Mouse (Mus musculus) liver, adult 2 months (tissue): ENCODE measurements at regions not wholly inside any gene's neighbourhood (a gene's known extent, or its start where the extent isn't known, plus 50 kb on each side); places are given as distances from the start of the nearest gene placed in this dataset.

Experiments
- DNase-seq: peaks from one replicate; pipeline ENCODE4 v3.0.0-alpha.2; 2011; ENCODE audit warnings: low read depth, low spot score; ENCODE audit errors: extremely low read depth
- H3K27ac ChIP-seq: fragments of 200-500 bp; replicated peaks from 2 replicates; pipeline ENCODE4 v1.5.1; 2012; ENCODE audit warnings: low read depth, mild to moderate bottlenecking, control low read depth, inconsistent platforms, low read length; ENCODE audit not compliant: insufficient read depth
- H3K27me3 ChIP-seq: fragments of 200-500 bp; 2 replicates; pipeline ENCODE4 v1.6.1; 2012; ENCODE audit warnings: mild to moderate bottlenecking, moderate library complexity, low read length, inconsistent platforms; ENCODE audit not compliant: control insufficient read depth, insufficient read depth
- H3K36me3 ChIP-seq: fragments of 200-500 bp; 2 replicates; pipeline ENCODE4 v1.6.1; 2012; ENCODE audit warnings: low read length, inconsistent platforms; ENCODE audit not compliant: control insufficient read depth, insufficient read depth
- H3K4me1 ChIP-seq: fragments of 200-500 bp; 2 replicates; pipeline ENCODE4 v1.6.1; 2011; ENCODE audit warnings: low read length; ENCODE audit not compliant: control insufficient read depth, insufficient read depth
- H3K4me3 ChIP-seq: fragments of 200-500 bp; 2 replicates; pipeline ENCODE4 v1.5.1; 2011; ENCODE audit warnings: low read depth, mild to moderate bottlenecking, control low read depth, low read length, moderate library complexity; ENCODE audit not compliant: insufficient read depth
- H3K79me2 ChIP-seq: fragments of 200-500 bp; 2 replicates; pipeline ENCODE4 v1.6.1; 2012; ENCODE audit warnings: inconsistent platforms, mild to moderate bottlenecking, low read length, moderate library complexity; ENCODE audit not compliant: control insufficient read depth, insufficient read depth
- H3K9ac ChIP-seq: fragments of 200-500 bp; 2 replicates; pipeline ENCODE4 v1.6.1; 2012; ENCODE audit warnings: low read depth, mild to moderate bottlenecking, control low read depth, inconsistent platforms, low read length
- CTCF ChIP-seq: fragments of 200-500 bp; IDR thresholded peaks from 2 replicates; pipeline ENCODE4 v1.5.1; 2011; ENCODE audit warnings: low read depth, low read length, control low read depth
- POLR2A ChIP-seq: fragments of 200-500 bp; IDR thresholded peaks from 2 replicates; pipeline ENCODE4 v1.6.1; 2011; ENCODE audit warnings: low read length, control low read depth; ENCODE audit not compliant: insufficient read depth; ENCODE audit errors: extremely low read depth
- WGBS: fragments of 180-500 bp; shearing (Covaris S2); methylation state at CpG from one replicate; pipeline ENCODE4 v1.1.7; 2018; 5-methylcytosine and 5-hydroxymethylcytosine counted together

DNA sequence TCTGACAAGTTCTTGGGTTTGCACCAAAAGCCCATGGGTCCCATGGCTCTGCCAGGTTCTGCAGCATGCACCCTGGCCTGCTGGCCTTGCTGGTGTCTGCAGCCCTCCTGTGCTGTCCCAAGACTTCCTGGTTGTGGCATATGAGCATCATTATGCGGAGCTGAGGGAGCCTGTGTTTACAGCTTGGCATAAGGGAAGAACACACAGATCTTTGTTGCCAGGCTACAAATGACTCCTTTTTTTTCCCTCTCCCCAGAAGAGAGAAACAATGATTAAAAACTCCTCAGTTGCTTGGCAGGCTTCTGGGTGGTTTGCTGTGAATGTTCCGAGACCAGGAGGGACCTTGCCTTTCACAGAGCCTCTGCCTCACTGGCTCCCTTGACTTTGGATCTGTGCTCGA, 323.6 kb upstream of the Zmiz1 start:
- TF ChIP-seq CTCF (no peak), POLR2A (no peak)
- H3K79me2 ChIP-seq: no peaks in the 10 kb centered on the region
- WGBS: 94% methylated on average over 3 of the region's 3 CpGs
- no peaks in the 10 kb centered on the region for H3K36me3 ChIP-seq
- H3K9ac ChIP-seq: no peak overlapping the region
- no peaks in the 10 kb centered on the region for H3K4me1 ChIP-seq
- no peak overlapping the region for H3K4me3 ChIP-seq
- H3K27ac ChIP-seq: no peak overlapping the region
- no peaks in the 10 kb centered on the region for H3K27me3 ChIP-seq
- no peak for DNase-seq

DNA sequence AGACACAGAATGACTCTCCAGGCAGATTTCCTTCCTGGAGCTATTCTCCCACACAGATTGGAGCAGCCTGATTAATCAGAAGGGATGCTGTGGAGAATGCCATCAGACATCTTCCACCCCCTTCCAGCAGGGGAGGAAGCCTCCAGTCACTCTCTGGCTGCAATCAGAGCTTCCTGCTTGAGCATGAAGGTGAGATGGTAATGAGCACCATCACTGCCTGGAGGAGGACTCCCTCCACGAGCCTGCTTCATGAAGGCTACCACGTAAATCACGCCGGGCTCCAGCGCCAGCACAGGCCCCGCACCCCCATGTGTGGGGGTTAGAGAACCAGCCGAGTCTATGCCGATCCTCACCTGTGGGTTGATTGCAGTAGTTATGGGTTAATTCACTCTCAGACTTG, 321.7 kb upstream of the Zmiz1 start:
- WGBS: 93% methylated on average over 8 of the region's 8 CpGs
- no peaks in the 10 kb centered on the region for H3K4me1 ChIP-seq
- H3K36me3 ChIP-seq: no peaks in the 10 kb centered on the region
- no peak overlapping the region for H3K27ac ChIP-seq
- no peak for DNase-seq
- no peaks in the 10 kb centered on the region for H3K27me3 ChIP-seq
- no peaks in the 10 kb centered on the region for H3K79me2 ChIP-seq
- no peak overlapping the region for H3K4me3 ChIP-seq
- no peak for TF ChIP-seq CTCF
- TF ChIP-seq POLR2A: no peak
- no peak overlapping the region for H3K9ac ChIP-seq

DNA sequence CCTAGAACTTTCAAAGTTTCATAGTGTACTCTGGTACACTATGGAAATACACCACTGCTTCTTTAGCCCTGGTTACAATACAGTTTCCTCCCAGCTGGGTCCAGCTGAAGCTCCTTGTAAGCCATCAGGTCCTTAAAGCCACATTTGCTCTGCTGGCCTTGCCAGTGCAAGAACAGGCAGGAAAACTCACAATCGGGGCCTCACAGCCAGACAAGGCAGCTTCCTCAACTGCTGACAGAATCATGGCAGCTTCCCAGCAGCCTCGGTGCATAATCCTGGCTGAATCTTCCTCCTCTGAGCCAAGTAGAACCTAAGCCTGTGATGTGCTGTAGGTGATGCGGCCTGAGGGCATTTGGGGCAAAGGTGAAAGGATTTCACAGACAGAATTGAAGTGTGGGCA, 320.5 kb upstream of the Zmiz1 start:
- DNase-seq: no peak
- H3K36me3 ChIP-seq: no peaks in the 10 kb centered on the region
- no peak overlapping the region for H3K27ac ChIP-seq
- H3K9ac ChIP-seq: no peak overlapping the region
- no peaks in the 10 kb centered on the region for H3K79me2 ChIP-seq
- no peaks in the 10 kb centered on the region for H3K27me3 ChIP-seq
- no peak for TF ChIP-seq POLR2A
- TF ChIP-seq CTCF: no peak
- WGBS: 68% methylated on average over 3 of the region's 3 CpGs
- no peak overlapping the region for H3K4me3 ChIP-seq
- H3K4me1 ChIP-seq: peaks cover 3% of the 10 kb centered on the region; the same call in 1 of the 2 replicates

DNA sequence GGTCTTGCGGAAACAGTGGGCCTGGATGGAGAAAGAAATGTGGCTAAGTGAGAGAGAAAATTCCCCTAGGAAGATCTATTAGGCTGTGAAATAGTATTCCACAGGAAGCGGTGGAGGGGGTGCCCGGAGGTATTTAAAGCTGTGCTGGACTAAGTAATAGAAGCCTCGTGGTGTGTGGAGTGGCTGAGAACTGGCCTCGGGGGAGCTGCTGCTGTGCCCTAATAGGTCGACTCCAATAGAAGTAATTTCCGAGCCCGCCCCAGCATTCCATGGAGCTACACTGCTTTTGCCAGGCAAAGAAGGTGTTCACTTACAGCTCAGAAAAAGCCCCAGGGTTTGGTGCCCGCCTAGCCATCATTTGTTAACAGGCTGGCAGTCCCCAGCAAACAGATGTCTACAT, 317.1 kb upstream of the Zmiz1 start:
- no peak overlapping the region for H3K4me3 ChIP-seq

DNA sequence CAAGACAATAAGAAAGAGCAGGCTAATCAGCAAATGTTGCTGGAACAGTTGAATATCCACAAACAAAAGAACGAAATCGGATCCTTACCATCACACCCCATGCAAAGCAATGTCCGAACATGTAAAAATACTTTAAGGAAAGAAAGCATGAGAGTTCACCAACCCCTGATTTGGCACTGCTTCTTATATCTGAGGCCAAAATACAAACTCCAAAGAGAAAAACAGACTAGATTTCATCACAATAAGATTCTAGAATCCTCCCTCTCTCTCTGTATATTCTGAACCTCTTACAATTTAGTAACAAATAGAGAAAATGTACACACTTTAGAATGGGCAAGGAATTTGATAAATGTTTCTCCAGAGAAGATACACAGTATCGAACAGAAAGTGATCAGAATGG, 315.9 kb upstream of the Zmiz1 start:
- Histone ChIP-seq H3K36me3 (no peaks in the 10 kb centered on the region), H3K9ac (no peak overlapping the region), H3K4me1 (peaks cover 3% of the 10 kb centered on the region; the same call in 1 of the 2 replicates), H3K79me2 (no peaks in the 10 kb centered on the region), H3K4me3 (no peak overlapping the region), H3K27me3 (no peaks in the 10 kb centered on the region), H3K27ac (no peak overlapping the region)
- TF ChIP-seq CTCF (no peak), POLR2A (no peak)
- WGBS: 61% methylated on average over 4 of the region's 4 CpGs
- DNase-seq: peak; percentile 61

More for the DNA sequence above, 317.1 kb upstream of the Zmiz1 start:
- H3K27ac ChIP-seq: no peak overlapping the region
- H3K4me1 ChIP-seq: peaks cover 3% of the 10 kb centered on the region; the same call in 1 of the 2 replicates
- H3K79me2 ChIP-seq: no peaks in the 10 kb centered on the region
- no peaks in the 10 kb centered on the region for H3K36me3 ChIP-seq
- TF ChIP-seq POLR2A: no peak
- TF ChIP-seq CTCF: no peak
- 82% methylated on average over 9 of the region's 9 CpGs for WGBS
- no peaks in the 10 kb centered on the region for H3K27me3 ChIP-seq
- no peak overlapping the region for H3K9ac ChIP-seq
- no peak for DNase-seq

DNA sequence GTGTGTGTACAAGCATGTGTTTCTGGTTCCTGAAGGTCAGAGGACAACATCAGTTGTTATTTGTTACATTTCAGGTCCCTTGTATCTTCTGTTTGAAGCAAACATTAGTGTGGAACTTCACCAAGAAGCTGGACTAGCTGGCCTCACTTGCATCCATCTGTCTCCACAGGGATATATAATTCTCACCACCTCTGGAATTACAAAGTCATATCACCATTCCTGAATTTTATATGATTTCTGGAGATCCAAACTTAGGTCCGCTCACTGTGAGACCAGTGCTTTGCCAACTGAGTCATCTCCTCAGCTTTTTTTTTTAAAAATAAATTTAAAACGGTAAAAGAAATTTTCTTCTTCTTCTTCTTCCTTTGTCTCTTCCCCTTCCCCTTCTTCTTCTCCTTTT, 311.3 kb upstream of the Zmiz1 start:
- H3K9ac ChIP-seq: no peak overlapping the region
- DNase-seq: no peak
- no peak for TF ChIP-seq POLR2A
- H3K4me1 ChIP-seq: peaks cover 3% of the 10 kb centered on the region; the same call in 1 of the 2 replicates
- 94% methylated on average over 2 of the region's 2 CpGs for WGBS
- no peak overlapping the region for H3K27ac ChIP-seq
- H3K27me3 ChIP-seq: no peaks in the 10 kb centered on the region
- H3K4me3 ChIP-seq: no peak overlapping the region
- no peaks in the 10 kb centered on the region for H3K79me2 ChIP-seq
- no peaks in the 10 kb centered on the region for H3K36me3 ChIP-seq

DNA sequence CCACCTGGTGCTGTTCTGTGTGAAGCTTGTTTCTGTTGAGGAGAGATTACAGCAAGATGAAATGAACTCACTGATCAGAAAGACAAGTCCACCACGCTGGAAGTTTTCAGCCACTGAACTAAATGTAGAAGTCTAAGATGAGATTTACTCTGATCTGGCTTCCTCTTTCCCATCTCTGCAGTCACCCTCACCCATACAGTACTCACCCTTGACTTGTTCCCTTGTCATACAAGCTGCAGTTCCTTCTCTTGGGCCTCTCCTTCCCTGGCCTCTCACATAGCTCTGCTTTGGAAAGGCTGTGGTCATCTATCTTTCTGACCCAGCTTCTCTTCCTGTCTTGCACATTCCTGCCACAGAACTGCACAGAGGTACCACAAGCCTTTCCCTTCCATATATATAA, 308.0 kb upstream of the Zmiz1 start:
- Histone ChIP-seq H3K27ac (no peak overlapping the region), H3K4me3 (no peak overlapping the region), H3K4me1 (no peaks in the 10 kb centered on the region), H3K9ac (no peak overlapping the region), H3K79me2 (no peaks in the 10 kb centered on the region), H3K27me3 (no peaks in the 10 kb centered on the region), H3K36me3 (no peaks in the 10 kb centered on the region)
- no peak for DNase-seq
- WGBS: 88% methylated on average over 1 of the region's 1 CpGs
- TF ChIP-seq CTCF (no peak), POLR2A (no peak)
